Mouse (Mus musculus): ENCODE measurements around the gene Lyrm7. TPM values are rescaled to one million over a fixed set of nuclear protein-coding genes. Genes with fewer than 3 reads are reported as not detected.

The Lyrm7 gene
- polyA plus RNA-seq (2015; fragmentation: Nextera tagmentation; extraction: Ambion mirVana): 4.5 and 4.9 TPM in 2 replicates

DNA sequence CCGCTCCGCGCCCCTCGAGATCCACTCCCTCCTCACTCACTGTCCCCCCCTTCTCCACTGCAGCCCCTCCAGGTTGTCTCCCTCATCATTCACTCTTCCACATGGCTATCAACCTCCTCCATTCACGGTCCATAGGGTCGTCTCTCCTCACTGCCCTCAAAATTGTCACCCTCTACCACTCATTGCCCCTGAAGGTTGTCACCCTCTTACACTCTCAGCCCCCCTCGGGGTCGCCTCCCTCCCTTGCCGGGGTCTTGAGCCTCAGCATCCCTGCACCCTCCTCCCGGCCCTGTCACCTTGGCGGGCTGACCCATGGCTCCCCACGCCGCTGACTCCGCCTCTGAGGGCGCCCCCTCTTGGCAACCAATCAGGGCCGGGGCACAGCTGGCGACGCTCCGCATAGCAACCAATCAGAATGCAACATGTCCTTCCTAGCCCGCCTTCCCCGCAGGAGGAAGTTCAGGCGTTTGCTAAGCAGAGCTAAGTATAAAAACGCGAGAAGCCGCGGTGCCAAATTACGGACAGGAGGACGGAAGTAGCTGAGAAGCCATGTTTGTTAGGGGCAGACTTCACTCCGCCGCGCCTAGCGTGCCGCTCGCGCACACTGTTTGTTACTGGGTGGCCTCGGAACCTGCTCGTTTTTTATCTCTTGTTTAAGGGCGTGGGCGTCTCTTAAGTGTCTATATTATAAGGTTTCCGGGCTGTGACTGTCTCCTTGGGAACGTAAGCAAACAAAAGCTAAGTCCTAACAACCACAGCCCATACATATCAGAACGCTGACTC lies at the start of gene Lyrm7:
TSS of gene Lyrm7 (minus strand) at position 661 of the 783 bp plus-strand sequence.

DNA sequence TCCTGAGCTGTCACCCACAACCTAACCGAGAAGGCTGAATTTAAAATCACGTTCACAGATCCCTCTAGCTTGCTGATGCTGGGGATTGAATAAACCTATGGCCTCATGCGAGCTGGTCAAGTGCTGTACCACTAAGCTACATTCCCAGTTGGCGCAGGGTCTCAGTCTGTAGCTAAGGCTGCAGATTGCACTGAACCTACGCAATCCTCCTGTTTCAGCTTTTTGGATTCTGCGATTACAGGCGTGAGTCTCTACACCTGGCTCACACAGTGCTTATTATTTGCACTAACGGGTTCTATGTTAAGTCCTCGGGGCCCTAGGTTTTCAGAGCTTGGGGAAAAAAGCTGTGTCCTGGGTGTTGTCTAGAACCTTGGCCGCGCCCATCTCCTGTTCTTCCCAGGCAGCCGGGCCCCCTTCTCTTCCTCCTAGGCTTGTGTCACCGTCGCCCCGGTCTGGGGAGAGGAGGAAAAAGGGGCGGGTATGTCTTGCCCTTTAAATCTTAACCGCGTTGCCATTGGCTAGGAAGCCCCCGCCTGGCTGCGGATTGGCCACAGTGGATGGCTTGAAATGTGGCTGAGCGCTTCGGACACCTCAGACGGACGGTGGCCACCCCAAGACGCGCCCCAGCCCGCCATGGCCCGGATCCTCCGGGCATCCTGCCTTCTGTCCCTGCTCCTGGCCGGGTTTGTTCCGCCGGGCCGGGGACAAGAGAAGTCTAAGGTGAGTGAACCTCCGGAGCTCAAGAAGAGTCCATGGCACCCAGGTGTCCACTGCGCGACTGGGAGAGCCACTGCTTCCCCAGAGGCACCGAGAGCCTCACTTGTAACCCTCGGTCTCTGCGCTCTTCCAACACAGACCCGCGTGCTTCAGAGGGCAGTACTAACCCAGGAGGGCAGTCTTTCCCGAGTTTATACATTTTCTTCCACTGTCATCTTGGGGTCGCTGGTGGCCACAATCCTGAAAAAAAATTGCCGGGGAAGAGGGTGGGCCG lies 41.9 kb upstream of the Lyrm7 start, which contains the start of gene Gpx3:
TSS of gene Gpx3 (plus strand) at position 121 of the 991 bp plus-strand sequence.

DNA sequence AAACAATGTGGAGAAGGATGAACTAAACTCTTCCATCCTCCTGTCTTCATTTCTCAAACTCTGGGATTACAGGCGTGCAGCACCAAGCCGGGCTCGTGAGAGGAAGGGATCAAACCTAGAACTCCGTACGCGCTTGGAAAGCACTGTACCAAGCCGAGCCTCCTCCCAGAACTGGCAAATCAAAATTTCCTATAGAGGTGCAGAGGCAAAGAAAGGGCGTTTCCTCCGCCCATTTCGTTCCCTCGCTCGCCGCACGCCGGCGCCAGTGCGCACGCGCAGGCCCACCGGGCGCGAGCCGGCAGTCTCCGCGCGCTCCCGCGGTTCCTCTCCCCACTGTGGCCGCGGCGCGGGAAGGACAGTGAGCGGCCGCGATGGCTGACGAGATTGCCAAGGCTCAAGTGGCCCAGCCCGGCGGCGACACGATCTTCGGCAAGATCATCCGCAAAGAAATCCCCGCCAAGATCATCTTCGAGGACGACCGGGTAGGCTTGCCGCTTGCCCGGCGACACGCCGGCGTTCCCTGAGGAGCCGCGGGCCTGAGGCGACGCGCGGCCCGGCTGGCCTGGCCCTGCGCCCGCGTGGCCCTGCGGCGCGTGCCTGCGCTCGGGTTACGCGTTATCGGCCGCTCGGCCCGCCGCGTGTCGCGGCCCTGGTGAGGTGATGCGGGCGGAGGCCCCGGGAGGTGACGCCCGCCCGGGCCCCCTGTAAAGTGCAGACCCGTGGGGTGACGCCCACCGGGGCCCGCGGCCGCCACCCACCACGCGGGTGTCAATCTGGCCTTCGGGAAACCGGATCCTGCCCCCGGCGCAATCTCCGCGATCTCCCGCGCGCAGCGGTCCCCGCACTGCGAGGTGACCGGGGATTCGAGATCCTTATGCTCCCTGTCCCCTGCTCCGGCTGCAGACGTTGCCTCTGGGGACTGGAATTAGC lies 5.7 kb upstream of the Lyrm7 start, which contains the start of gene Hint1:
TSS of gene Hint1 (plus strand) at position 265 of the 930 bp plus-strand sequence.

DNA sequence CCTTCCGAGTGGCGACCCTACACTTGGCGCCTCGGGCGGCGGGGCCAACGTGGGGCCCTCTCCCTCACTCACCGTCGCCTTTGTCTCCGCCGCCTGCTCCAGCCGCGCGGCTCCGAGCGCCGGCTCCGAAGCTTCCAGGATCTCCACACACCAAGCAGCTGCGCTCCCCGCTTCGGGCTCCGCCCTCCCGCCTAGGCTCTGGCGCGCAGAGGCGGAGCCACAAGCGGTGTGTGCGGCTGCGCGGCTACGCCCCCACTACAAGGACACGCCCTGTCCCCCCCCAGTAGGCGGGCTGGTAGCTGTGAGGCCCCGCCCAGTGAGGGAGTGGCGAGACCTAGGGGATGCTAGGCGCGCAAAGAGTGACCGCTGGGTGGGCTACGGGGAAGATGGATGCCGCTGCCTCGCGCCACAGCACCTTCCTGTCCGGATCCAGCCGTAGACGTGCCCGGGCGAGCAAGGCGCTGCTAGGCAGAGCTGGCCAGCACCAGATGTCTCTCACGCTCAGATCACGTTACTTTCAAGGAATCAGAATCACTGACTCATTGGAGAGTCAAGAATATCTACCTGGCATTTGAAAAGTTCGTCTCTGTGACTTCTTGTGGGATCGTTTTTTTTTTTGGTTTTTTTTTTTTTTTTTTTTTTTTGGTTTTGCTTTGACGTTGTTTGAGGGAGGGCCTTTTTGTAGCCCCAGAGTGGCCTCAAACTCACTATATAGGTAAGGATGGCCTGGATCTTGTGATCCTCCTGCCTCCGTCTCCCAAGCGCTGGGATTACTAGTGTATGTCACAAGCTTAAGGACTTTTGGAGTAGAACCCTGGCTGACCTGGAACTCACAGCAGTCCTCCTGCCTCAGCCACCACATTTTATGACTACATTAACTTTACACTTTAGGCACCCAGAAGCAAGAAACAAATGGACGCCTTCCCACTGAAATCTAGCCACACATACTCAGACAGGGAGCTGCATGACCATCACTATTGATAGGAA lies 72.9 kb downstream of the Lyrm7 start, which contains the start of gene Cdc42se2:
TSS of gene Cdc42se2 (minus strand) at position 188 of the 987 bp plus-strand sequence.

Other genes starting within 250 kb of the Lyrm7 start
- gene Cdc42se2, start 73.2 kb downstream of the Lyrm7 start, polyA plus RNA-seq (2015; fragmentation: Nextera tagmentation; extraction: Ambion mirVana): 28.8 and 31.5 TPM in 2 replicates
- gene Hint1, start 5.5 kb upstream of the Lyrm7 start, polyA plus RNA-seq (2015; fragmentation: Nextera tagmentation; extraction: Ambion mirVana): 714 and 792 TPM in 2 replicates
- 68.5 and 70.7 TPM in 2 replicates for gene Gpx3, start 41.5 kb upstream of the Lyrm7 start, polyA plus RNA-seq (2015; fragmentation: Nextera tagmentation; extraction: Ambion mirVana)
- 12.7 and 13.9 TPM in 2 replicates for gene Tnip1, start 102.0 kb upstream of the Lyrm7 start, polyA plus RNA-seq (2015; fragmentation: Nextera tagmentation; extraction: Ambion mirVana)
- gene Anxa6, start 172.5 kb upstream of the Lyrm7 start, polyA plus RNA-seq (2015; fragmentation: Nextera tagmentation; extraction: Ambion mirVana): 299 and 324 TPM in 2 replicates
- 10.9 and 11.5 TPM in 2 replicates for gene Ccdc69, start 217.2 kb upstream of the Lyrm7 start, polyA plus RNA-seq (2015; fragmentation: Nextera tagmentation; extraction: Ambion mirVana)
- 69.1 and 70.9 TPM in 2 replicates for gene Gm2a, start 237.2 kb upstream of the Lyrm7 start, polyA plus RNA-seq (2015; fragmentation: Nextera tagmentation; extraction: Ambion mirVana)